Mouse (Mus musculus) adrenal gland, adult (tissue): ENCODE data around the gene Bzw1.

Experiments used
- DNase-seq, 2 experiments: peaks; one replicate each; pipeline ENCODE4 v3.0.0; 2022 to 2023; ENCODE audit warnings: low spot score in 1 of 2; ENCODE audit not compliant: inconsistent age in 2 of 2

The Bzw1 gene

DNA sequence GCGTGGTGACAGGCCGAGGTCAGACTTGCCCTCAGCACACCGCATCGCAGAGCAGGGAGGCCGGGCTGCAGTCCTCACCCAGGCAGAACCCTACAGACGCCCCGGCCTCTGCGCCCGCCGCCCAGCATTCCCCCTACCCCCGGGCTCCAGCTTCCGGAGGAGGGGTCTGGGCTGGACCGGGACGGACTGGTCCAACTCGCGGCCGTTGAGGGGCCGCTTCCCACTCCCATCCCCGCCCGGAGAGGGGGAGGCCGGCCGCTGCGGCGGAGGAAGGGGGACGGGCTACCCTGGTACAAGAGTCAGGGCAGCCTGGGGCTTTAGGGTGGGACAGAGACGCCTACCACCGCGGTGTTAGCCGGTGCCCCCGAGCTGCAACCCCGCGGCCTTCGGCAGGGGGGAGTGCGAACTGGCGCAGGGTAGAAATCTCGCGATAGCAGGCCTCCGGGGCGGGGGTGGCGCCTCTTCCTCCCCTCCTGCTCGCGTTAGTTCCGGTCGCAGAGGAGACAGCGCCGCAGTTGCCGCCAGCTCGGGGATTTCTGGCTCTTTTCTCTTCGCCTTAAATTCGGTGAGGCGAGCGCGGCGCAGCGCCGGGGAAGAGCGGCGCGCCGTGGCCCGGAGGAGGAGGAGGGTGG is at the start of gene Bzw1:
TSS of gene Bzw1 (plus strand) at position 247 of the 632 bp plus-strand sequence.
- DNase-seq: peak; percentile 95 to 98

DNA sequence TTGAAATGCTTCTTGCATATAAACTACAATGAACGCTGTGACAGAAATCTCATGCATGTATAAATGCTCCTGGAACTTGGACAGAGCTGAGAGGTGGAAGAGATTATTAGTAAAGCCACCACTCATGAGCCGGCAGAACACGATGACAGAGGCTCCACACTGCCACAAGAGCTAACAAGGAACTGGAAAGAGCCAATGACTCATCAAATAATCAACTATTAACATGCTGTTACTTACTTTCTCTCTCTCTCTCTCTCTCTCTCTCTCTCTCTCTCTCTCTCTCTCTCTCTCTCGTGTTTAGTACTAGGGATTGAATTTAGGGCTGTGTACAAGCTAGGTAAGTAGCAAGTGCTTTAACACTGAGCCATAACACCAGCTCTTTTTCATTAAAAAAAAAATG is 48.8 kb upstream of the Bzw1 start:
- no peak for DNase-seq

DNA sequence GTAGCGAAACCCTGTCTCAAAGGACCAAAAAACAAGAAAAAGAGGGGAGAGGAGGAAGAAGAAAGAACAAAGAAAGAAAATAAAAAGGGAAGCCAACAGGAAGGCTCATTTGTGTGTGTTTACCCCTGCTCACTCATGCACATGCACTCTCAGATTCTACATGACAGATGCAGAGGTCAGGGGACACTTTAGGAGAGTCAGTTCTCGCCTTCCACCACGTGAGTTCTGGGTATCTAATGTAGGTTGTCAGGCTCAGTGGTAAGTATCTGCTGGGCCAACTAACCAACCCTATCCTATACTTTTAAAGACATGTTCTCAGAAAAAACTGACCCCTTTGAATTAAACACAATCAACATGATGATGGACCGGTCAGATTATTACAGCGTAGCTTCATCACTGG is 48.1 kb upstream of the Bzw1 start:
- no peak for DNase-seq

DNA sequence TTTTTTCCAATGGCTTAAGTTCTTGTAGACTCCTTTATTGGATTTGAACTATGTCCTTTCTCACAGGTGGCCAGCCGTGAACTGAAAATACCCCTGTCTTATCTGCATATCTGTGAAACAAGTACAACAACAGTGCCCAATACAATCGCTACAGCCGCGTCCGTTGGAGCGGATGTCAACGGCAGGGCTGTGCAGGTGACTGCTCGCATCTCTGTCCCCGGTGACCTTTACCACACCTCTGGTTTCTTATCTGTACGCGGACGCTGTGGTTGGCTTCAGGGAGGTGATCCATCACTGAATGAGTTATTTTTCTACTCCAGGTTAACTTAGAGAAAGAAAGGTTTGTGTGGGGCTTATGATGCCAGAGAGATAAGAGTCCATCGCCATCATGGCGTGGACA is 46.5 kb upstream of the Bzw1 start:
- DNase-seq: no peak

DNA sequence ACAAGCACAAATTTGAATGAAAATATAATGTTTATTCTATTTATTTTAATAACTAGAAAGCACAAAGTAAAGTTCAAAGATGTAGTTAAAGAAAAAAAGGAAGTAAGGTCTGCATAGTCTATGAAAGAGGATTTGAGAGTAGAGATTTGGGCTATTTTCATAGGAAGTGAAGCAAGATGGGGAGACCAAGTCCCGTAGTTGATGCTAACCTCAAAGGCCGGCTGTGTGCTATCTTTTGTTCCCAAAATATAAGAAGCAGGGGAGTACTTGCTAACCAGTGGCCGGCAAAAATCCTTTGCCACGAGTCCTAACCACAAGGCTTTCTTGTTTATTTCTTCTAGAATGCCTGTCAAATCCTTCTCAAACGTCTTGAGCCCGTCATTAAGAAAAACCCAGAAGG is 44.0 kb upstream of the Bzw1 start:
- DNase-seq: no peak

DNA sequence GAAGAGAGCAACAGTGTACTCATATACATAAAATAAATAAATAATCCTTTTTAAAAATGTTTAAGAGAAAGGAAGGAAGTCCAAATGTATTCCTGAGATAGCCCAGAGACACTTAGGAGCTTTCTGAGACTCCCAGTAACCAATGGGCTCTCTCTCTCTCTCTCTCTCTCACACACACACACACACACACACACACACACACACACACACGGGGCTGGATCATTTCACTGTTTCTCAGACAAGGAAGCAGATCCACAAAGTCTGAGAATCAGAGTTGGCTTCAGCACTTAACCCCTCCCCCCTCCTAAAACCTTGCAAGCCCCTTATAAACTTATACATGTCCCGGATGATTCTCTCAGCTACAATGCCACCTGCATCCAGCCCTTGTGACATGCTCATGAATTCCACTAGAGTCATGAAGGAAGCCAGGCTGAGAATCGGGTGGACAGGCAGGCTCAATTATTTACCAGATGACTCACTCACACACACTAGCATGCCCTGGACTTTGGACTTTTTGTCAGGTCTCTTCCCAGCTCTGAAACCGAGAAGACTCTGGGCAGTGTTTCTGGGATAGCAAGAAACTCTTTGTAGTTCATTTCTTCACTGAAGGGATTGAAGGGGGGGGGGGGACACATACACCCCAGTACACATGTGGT is 39.3 kb upstream of the Bzw1 start:
- DNase-seq: peak; percentile 22 to 66

DNA sequence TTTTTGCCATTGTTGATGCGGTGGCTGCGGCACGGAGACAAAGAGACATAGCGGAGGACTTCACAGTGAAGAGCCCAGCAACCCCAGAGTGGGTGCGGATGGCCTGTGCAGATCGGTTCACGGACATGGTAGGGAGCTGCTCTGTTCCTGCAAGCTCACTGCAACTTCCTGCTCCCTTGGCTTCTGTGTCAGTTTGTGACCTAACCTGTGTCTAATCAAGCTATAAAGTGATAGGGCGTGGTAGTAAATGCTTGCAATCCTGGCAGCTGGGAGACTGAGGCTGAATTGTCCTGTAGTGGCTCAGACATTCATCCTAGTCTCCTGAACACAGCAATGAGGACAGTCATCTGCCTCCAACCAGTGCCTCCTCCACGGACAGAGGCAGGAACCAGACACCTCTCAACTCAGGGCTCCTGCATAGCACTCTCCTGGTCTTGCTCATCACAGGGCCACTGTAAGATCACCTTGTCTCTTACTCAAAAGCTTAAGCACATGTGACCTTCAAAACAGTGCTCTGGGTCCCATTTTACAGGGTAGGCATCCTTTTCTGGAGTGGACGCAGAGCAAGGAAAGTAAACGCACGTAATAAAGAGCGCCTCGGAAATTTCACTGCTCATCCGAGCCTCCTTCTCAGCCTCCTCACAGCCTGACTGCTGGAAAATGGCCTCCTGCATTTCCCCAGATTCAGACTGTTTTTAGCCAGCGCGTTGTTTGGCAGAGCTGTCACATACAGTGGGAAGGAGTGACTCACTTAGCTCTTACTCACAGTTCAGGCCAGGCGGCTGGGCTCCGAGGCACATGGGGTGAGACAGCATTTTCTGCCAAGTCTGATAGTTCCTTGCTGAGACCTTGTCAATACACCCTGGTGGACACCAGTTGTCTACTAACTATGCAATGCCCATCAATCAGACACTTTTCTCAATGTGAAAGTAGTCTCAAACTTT is 33.5 kb upstream of the Bzw1 start:
- DNase-seq: peak; percentile 84 to 88

DNA sequence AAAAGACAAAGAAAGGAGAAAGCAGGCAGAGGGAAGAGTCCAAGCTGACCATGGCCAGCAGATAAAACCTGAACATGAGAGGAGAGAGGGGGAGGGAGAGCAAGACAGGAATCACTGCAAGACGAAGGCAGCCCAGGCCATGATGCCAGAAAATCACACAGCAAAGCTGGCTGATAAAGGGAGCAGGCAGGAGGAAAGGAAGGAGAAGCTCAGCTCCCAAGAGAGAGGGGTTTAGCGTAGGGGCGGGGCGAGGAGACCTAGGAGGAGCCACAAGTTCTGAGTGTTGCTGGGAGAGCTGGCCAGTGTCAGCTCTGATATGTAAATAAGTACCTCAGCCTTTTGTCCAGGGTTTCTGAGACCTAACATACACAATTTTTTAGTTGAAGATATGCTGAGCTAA is 30.4 kb upstream of the Bzw1 start:
- no peak for DNase-seq

DNA sequence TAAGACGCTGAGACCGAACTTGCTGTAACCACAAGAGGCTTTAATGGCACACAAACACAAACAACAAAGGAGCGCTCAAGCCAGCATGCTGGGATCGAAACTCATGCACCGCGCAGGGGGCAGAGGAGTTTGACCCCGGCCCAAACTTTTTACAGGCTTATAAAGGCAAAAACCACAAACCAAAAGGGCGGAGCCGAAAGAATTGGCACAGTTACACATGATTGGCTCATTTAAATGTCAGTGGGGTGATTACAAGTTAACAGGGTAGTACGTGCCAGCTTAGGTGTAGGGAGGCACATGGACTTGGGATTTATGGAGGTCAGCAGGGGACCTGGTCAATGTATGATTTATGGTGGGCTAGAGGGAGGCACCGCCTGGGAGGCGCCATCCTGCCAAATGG is 28.1 kb upstream of the Bzw1 start:
- DNase-seq: no peak

DNA sequence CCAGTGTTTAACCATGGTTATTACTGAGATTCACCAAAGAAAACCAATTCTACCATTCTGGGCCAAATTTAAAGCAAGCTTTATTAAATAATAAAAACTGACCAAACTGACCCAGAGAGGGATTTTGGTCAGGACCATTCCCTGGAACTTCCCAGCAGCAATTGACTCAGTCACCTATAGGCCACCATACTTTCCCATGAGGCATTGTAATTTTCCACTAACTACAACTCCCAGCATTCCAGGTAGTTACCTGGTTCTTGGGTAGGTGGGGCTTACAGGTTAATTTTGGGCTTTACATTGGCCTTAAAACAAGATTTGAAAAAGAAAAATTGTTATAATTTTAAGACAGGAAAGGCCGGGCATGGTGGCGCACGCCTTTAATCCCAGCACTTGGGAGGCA is 26.9 kb upstream of the Bzw1 start:
- DNase-seq: no peak

DNA sequence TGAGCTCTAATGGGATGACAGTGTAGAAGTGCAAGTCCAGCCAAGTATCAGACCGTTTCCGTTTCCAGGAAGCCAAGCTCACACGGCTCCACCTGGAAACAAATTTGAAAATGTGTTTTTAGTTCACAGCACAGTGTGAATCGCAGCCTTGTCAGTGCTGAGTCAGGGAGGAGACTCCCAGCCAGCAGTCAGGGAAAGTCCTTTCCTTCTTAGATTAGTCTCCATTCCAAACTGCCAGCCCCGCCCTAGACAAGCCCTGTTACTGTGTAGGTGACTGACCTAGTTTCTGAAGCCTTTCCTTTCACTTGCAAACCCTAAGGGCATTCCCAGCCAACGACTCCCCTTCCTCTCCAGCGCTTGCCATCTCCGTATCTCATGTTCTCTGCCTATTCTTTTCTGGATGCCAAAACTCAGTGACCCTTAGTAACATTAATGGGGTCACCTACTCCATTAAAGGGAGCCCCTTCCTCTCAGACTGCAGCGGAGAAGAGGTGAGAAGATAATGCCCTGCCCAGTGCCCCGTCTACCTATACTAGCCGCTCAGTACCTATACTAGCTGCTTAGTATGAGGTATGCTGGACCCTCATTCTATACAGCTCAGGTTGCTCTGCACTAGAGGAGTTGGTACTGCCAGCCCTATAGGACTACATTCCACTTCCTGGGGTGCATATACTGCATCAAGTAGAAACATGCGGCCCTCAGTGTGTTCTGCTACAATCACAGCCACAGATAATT is 25.8 kb upstream of the Bzw1 start:
- no peak for DNase-seq

DNA sequence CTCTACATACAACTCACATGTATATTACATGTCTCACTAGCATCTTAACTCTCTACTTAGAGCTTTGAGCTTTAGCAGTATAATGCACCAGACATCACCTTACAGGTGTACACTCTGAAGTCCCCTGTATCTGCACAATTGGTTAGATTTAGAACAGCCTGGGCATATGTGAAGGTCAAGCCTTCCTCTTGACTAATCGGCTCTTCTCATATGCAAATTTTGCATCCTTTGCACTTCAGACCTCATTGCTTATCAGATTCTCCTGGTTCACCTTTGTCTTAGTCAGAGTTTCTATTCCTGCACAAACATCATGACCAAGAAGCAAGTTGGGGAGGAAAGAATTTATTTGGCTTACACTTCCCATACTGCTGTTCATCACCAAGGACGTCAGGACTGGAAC is 23.0 kb upstream of the Bzw1 start:
- DNase-seq: no peak

DNA sequence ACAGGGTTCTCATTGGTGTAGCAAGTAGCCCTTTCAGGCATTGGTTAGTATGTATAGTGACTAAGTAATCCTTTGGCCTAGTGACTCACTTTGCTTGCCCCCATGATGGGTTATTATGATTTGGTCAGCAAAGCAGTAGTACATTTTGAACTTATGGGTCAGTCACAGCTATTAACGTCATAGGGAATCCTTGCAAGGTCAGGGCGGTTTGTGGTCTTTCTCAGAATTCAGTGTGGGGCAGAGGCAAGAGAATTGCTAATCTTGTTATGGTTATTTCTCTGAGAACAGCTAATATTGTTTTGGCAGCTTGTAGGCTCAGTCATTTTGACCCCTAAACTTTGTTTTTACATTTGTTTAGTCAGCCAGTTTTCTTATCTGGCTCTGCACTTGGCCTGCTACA is 18.4 kb upstream of the Bzw1 start:
- DNase-seq: peak; percentile 59 to 70

DNA sequence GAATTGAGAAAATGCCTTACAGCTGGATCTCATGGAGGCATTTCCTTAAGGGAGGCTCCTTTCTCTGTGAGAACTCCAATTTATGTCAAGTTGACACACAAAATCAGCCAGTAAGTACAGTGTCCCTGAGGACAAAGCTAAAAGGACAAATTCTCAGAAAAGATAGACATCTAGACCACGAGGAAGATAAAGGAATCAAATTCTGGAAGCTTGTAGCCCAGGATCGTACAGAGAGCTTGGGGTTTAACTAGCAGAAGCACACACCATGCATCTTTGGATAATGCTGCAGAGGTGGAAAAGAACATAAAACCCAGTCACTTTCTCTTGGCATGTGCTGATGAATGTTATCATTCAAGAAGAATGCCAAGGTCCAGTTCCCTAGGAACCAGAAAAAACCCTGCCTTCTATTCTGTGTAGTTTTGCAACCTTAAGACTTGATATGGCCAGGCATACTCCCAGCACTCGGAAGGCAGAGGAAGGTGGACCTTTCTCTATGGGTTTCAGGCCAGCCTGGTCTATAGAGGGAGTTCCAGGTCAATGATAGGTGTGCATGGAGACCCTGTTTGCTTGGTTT is 17.0 kb upstream of the Bzw1 start:
- DNase-seq: peak; percentile 29 to 80

DNA sequence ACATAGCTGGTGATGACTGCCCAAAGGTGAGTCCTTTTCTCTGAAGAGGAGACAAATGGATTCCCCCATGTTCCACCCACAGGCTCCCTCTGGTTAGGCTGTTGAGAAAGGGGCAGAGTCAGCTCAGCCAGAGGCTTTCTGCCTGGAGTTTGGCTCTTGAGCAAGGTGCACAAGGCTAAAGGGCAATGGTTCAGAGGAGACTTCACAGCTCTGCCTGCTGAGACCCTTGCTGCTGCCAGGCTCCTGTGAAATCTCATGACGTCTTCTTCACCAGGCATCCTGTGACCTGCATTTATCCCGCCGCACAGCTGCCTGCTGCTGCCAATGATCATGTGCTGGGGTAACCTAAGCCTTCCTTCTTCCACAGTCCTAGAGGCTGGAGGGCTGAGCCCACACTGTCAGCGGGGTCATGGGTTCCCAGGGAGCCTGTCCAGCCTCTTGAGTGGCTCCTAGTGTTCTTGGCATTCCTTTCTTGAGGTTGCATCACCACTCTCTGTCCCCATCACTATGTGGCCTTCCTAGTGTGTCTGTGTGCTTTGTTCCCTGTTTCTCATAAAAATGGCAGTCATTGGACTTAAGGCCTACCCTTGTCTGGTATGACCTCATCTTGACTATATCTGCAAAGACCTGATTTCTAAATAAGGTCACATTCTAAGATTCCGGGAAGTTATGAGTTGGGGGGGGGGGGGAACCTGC is 10.0 kb upstream of the Bzw1 start:
- peak in 1 of 2 experiments; percentile 40 for DNase-seq

DNA sequence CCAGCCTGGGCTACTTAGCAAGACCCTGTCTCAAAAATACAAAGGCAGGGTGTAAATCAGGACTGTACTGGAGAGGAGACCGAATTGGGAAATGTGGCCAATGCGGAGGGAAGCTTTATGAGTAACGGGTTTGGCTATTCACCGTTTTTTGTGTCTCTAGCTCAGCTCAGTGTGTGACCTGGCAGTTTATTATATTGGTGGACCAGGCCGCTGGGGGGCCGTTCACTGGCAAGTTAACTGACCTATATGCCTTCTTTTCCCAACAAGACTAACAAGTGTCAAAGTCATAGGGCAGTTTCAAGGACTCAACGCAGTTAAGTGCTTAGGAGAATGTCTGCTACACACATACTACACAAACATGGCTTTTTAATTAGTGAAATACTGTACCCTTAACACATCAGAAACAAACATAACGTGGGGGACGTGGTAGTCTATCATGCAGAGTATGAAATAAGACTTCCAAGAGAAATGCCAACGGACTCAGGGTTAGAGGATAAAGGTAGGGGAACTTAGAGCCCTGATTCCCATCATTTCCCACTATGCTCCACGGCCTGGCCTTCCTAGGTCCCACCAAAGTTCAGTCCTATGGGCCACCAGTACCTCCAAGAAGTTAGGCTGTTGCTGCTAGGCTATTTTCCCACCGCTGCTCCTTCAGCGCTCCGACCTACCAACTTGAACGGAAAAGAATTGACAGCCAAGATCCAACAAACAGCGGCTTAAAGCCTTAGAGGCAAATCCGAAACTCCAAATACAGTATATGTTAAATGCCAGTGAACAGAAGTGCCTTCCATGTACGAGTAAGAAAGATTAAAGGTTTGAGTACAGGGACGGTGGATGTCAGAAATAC is 1.1 kb upstream of the Bzw1 start:
- DNase-seq: peak in 1 of 2 experiments; percentile 67

DNA sequence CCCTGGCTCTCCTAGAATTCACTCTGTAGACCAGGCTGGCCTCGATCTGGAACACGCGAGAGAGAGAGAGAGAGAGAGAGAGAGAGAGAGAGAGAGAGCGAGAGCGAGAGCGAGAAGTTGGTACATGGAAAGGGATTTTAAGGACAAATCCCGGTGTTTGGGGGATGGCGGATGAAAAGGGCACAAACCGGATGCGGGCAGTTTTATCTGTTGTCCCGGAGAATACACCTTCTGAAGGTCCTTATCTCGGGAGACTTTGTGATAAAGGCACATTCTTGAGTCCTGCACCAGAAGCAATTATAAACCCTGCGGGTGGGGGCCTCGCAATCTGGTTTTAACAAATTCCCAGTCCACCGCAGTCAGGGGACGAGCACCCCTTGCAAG is 438 bp upstream of the Bzw1 start:
- DNase-seq: no peak

DNA sequence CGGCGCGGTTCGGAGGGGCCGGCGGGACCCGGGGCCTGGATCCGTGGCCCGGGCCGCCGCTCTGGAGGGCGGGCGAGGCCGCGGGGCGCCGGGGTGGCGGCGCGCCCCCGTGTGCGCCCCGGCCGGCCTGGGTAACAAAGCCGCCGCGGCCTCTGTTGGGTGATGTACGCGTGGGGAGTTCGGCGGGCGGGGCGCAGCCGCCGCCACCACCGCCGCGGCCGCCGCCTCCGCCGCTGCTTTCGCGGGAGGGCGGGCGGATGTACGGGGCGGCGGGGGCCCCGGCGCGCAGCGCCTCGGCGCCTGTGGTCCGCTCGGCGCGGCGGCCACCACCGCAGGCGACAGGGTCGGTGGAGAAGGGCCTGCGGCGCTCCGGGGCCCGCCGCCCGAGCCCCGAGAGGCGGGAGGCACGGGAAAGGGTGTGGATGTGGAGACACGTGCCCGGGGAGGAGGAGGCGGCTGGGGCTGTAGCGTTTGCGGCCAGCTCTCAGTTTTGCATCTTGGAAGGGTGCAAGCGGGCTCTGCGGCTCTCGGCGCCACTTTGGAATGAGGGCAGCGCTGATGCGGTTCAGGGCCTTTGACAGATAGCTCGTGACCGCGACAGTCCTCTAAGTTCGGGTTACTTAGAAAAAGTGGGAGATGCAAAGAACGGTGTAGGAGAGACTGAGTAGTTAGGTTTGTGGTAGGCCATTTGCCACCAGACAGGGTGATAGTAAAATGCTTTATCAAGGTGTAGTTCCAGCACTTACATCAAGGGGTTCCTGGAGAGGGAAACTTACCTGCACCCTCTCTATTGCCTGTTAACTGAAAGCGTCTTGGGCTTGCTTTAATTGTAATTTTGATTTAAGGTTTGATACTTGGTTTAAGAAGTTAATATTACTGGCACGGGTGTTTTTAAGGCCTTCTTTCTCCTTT is 842 bp downstream of the Bzw1 start:
- DNase-seq: peak; percentile 71 to 84
